Mouse (Mus musculus): ENCODE data around the gene Gm5142.

- no peak for TF ChIP-seq CTCF (IDR thresholded peaks at IDR 0.05; ENCODE audit: insufficient read depth, low read length)
- TF ChIP-seq POLR2A (IDR thresholded peaks at IDR 0.05; ENCODE audit: borderline replicate concordance, extremely low read depth, low read depth, low read length): no peak
Observed at GRCm38 (mm10) chr14:59205461-59205860, 26.9 kb upstream of the Gm5142 start.

All from lung, adult 2 months (tissue).